Mouse (Mus musculus): ENCODE measurements around the gene Ubiad1.

Gene Ubiad1

DNA sequence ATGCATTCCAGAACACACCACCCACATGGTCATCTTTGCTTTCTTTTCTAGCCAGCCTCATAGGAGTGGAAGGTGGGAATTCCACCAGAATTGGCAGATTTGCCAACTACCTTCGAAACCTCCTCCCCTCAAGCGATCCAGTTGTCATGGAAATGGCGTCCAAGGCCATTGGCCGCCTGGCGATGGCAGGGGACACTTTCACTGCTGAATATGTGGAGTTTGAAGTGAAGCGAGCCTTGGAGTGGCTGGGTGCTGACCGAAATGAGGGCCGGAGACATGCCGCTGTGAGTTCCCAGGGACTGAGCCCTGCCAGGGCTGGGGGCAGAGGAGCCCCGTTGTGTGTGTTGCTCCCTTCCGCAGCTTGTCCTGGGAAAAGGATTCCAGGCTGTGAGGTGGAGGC lies 9.1 kb upstream of the Ubiad1 start:
- DNase-seq (ENCODE audit: low read depth, low spot score): no peak

- DNase-seq (ENCODE audit: low read depth, low spot score): peak; percentile 64
These were observed 4.3 kb upstream of the Ubiad1 start for GRCm38 (mm10) chr4:148448853-148449245.

GRCm38 (mm10) chr4:148448179-148448852 lies 3.7 kb upstream of the Ubiad1 start, which contains the start of gene Mtor:
TSS of gene Mtor (plus strand) at chr4:148448611.
- DNase-seq (ENCODE audit: low read depth, low spot score): peak; percentile 98

DNA sequence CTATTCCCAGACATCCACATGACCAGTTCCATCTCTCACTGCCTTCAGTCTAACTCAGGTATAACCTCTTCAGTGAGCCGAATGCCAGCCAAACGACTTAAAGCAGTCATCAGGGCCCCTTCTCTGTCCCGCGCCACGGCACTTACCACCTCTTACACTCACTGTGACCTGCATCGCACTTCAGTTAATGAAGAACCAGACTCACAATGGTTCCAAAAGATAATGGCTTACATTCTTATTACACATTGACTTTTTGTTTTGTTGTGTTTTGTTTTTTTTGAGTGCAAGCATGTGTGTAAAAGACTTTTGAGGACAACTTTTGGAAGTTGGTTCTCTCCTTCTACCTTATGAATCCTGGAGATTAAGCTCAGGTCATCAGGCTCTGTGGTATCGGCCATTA lies 2.0 kb downstream of the Ubiad1 start:
- no peak for DNase-seq (ENCODE audit: low read depth, low spot score)

DNA sequence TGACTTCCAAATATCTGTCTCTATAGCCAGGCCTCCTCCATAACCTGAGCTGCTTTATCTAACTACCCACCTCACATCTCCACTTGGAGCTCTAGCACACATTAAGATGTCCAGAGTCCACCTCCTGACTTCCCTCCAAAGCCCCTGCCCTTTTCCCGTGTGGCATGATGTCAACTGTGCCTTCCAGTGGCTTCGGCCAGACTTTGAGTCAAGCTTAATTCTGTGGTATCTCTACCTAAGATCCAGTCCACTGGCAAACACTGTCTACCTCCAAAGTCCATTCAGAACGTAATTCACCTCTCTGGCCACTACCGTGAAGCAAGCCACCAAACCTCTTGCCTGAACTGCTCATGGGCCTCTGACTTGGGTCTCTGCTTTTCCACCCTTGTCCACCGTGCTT lies 2.6 kb downstream of the Ubiad1 start:
- DNase-seq (ENCODE audit: low read depth, low spot score): no peak

DNA sequence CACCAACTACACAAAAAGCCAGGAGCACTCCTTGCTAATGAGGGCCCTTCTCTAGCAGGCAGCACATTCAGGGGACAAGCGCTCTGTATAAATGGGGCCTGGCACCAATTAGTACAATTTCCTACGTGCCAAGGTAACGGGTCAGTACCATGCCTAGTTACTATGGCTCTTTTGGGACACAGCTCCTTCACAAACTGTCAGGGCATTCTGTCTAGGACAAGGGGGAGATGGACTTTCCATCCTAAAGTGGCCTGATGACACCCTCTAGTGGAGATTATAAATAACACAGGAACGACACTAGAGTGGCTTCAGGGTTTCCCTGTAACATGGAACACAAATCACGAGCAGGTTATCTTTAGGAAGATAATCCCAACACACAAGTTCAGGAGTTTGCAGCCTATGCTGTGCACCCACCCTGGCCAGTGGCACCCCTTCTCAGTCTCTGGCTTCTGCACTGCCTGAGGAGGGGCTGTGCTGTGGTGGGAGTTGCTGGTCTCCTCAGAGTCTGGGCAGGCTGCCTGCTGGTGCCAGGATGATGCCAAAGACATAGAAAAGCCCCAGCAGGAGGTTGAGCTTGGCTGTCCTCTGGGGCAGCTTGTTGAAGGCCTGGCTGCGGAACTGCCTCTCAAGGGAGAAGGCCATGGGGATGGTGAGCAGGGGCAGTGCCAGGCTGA lies 8.8 kb downstream of the Ubiad1 start:
- no peak for DNase-seq (ENCODE audit: low read depth, low spot score)

GRCm38 (mm10) chr4:148435106-148435505 lies 9.5 kb downstream of the Ubiad1 start:
- no peak for DNase-seq (ENCODE audit: low read depth, low spot score)

GRCm38 (mm10) chr4:148434554-148434953 lies 10.0 kb downstream of the Ubiad1 start:
- no peak for DNase-seq (ENCODE audit: low read depth, low spot score)

- no peak for DNase-seq (ENCODE audit: low read depth, low spot score)
These were observed 10.8 kb downstream of the Ubiad1 start for GRCm38 (mm10) chr4:148433813-148434212.

DNA sequence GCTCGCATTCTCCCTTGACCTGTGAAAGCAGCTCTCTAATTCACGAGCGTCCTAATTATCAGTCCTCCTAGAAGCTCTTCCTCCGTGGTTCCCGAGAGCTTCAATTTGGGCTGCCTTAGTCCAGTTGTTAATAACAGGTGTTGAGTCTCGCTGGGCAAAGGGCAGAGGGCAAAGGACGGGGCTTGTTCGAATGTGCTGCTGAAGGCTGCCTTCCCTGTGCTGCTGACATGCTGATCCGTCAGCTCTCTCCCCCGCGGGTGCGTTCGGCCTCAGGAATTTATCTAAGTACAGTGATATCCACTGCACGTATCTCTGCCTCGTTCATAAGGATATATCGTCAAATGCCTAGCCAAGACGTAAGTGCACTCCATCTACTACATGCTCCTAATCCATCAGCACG lies 11.2 kb downstream of the Ubiad1 start:
- DNase-seq (ENCODE audit: low read depth, low spot score): no peak

DNA sequence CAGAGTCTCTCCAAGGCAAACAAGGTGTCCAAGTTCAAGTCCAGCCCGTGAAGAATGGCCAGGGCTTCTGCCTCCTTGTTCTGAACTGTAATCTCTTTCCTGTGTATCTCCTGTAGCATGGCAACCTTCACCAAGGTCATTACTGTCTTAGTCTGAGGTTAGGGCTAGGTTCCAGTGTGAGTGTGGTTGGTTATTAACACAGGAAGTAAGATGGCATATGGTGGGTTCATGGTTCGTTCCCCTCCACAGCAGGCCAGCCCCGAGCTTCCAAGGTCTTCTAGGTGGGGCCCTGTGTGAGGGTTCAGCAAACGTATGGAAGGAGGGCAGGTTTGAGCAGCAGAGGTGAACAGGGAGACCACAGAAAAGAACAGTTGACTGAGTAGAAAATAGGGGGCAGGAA lies 12.1 kb downstream of the Ubiad1 start:
- no peak for DNase-seq (ENCODE audit: low read depth, low spot score)

DNA sequence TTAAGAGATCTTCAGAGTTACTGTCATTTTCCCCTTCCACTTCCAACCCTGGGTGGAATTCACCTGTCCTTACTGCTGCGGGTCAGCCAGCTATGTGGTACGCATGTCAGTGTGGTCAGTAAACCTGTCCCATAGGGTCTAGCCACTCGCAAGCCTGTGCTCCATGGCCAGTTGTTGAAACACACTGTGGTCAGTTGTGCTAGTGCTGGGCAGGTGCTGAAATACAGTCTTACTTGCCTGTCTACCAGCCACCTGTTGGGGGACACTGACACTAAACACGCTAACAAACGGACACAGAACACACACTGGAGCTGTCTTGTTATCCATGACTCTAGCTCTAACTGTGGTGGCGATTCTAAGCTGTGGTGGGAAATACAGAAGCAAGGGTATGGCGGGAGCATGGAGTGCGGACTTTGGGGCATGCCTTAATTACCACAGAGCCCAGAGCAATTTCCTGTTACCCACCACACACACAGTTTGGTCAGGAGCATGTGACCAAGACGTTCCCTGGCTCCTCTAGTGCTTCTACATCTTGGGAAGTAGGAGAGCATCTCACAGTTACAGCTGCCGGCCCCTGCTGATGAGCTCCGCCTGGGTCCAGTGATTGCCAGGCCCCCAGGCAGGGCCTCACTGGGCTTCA lies 13.6 kb downstream of the Ubiad1 start:
- DNase-seq (ENCODE audit: low read depth, low spot score): no peak

GRCm38 (mm10) chr4:148429686-148430085 lies 14.9 kb downstream of the Ubiad1 start:
- peak; percentile 43 for DNase-seq (ENCODE audit: low read depth, low spot score)

GRCm38 (mm10) chr4:148429121-148429520 lies 15.4 kb downstream of the Ubiad1 start:
- DNase-seq (ENCODE audit: low read depth, low spot score): no peak

DNA sequence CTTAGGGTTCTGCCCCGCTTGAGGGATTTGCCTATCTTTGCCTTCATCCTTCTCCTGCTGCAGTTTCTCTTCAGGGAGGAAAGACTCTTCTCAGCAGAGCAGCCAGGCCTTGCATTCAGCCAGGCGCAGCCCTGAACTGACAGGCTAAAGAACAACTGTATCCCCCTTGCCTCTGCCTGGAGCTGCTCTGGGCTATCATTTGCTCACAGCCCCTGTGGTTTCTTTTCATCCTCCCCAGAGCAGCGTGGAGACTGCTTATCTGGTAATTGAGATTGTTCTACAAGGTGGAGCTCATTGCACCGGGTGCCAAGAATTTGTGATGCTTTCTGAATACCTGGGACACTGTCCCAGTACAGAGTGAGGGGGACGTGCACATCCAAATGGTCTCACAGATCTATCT lies 16.0 kb downstream of the Ubiad1 start:
- DNase-seq (ENCODE audit: low read depth, low spot score): no peak

DNA sequence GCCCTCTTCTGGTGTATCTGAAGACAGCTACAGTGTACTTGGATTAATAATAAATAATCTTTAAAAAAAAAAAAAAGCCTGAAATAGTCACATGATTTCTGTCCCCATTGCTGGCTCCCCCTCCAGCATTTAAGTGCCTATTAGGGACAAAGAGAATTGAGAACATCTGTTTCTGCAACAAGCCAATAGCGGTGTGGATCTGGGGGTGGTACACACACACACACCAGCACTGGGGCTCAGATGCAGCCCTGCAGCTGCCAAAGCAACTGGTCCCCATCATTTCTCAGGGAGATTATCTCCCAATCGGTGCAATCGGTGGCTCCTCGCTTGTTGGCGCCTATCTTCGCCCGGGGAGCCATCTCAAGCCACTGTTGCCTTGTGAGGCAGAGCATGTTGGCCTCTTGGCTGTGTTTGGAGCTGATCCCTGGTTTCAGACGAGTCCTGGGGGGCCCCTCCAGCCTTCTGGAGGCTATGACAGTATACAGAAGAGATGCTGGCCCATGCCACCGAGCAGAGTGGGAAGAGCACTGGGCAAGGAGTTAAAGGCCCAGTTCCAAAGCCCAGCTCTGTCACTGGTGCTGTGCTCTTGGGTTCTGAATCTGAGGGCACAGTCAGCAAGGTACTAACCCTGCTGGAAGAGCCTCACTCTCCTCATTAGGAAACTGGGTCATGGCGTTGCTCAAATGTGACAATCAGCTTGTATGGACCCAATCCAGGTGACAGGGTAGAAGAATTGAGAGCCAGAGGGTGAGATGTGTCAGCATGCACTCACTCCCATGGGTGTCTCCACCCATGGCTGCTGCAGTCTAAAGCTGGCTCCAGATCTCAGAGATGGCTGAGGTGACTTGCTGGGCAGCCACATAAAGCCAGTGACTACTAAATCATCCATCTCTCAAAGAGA lies 17.4 kb downstream of the Ubiad1 start:
- no peak for DNase-seq (ENCODE audit: low read depth, low spot score)

DNA sequence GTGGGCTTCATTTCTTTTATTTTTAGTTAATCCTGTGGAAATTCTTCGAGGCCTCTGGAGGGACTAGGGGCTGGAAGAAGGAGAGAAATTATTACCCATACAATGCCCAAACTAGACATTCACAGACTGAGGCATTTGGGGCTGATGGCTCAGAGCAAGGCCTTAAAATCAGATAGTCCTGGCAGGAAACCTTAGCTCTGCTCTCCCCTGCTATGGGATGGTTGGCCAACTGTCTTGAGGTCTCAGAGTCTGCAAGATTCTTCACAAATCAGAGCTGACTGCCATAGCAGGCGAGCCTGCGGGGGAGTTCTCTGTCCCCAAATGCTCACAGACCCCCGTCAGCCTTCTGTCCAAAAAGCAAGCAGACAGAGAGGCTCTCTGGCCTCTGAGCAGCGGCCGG lies 27.0 kb downstream of the Ubiad1 start:
- DNase-seq (ENCODE audit: low read depth, low spot score): no peak

- no peak for DNase-seq (ENCODE audit: low read depth, low spot score)
These were observed 27.5 kb downstream of the Ubiad1 start for GRCm38 (mm10) chr4:148417074-148417526.

DNA sequence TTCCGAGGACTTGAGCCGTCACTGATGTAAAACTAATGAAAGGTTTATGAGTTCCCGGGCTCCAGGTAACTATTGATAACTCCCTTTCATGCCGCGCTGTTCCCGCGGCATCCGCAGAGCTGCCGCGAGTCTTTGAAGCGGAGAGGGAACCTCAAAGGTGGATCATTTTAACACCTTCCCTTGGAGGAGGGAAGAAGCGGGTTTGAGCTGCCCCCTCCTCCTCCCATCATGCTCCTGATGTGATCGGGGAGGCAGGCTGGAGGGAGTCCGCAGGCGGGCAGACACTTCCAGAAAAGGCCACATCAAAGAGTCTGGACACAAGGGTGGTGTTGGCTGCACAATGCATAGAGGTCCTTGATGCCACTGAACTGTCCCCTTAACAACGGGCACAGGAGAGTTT lies 29.0 kb downstream of the Ubiad1 start:
- no peak for DNase-seq (ENCODE audit: low read depth, low spot score)

- DNase-seq (ENCODE audit: low read depth, low spot score): no peak
These were observed 36.2 kb downstream of the Ubiad1 start for GRCm38 (mm10) chr4:148408256-148408975.

DNA sequence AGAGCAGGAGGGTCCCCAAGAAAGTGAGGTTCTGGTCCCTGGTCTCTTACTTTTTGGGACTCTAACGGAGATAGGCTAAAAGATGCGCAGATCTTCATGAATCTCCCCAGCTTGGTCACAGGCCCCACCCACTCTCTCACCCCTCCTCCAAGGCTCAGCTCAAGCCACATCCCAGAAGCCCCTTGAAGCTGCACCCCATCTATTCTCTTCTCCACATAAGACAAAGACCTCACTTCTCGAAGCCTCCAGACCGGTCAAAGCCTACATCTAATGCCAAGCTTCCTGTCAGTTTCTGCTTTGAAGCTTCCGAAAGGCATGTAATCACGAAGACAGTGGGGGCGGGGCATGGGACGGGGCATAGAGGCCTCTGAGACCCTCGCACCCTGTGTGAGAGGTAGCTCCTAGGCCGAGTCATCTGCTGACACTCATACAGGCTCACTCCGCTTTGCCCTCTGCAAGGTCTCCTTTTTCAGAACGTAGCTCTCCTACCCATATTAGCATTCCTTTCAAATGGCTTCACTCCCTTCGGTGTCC lies 39.2 kb downstream of the Ubiad1 start:
- no peak for DNase-seq (ENCODE audit: low read depth, low spot score)
